Mouse (Mus musculus): ENCODE results near the gene Ilvbl. TPM values are rescaled to one million over a fixed set of nuclear protein-coding genes. Genes with fewer than 3 reads are reported as not detected.
"Not testable (repeated sequence)": the region's sequence is repeated elsewhere in the genome, so short reads cannot be mapped to it uniquely, and the experiment has no call there.

The Ilvbl gene
- 29.8 and 38.0 TPM in 2 replicates for polyA plus RNA-seq (2014; fragmentation: Nextera tagmentation; extraction: Ambion mirVana)

- no peaks in the 10 kb centered on the region for H3K9me3 ChIP-seq (replicated peaks; ENCODE audit: control insufficient read depth, low read length)
- H3K4me1 ChIP-seq (ENCODE audit: control insufficient read depth, insufficient read depth, low read length) = peaks cover 9% of the 10 kb centered on the region; the same call in 1 of the 2 replicates
- H3K27me3 ChIP-seq (ENCODE audit: control insufficient read depth, insufficient read depth, low read length) = no peaks in the 10 kb centered on the region
- ATAC-seq (replicated peaks; ENCODE audit: insufficient number of reproducible peaks, low FRiP score, low TSS enrichment) = peak; percentile 91
- under 1% methylated on average over 51 of the region's 51 CpGs for WGBS (ENCODE audit: insufficient replicate concordance)
- H3K36me3 ChIP-seq (ENCODE audit: control insufficient read depth, insufficient read depth, low read length) = peaks cover 5% of the 10 kb centered on the region
- H3K4me2 ChIP-seq = peak within 1 kb of the TSS; percentile 84
- H3K9ac ChIP-seq (ENCODE audit: low read depth, low read length) = peak within 1 kb of the TSS; percentile 83
- H3K27ac ChIP-seq (ENCODE audit: low read depth, low read length) = peak within 1 kb of the TSS; percentile 87
- H3K4me3 ChIP-seq (ENCODE audit: low read depth, low read length) = peak within 1 kb of the TSS; percentile 74
These were observed at the start of gene Ilvbl for GRCm38 (mm10) chr10:78574250-78575104. Gene Ilvbl, plus strand, starts transcription at chr10:78574346.

- H3K36me3 ChIP-seq (ENCODE audit: control insufficient read depth, insufficient read depth, low read length); H3K27ac ChIP-seq (ENCODE audit: low read depth, low read length); H3K27me3 ChIP-seq (ENCODE audit: control insufficient read depth, insufficient read depth, low read length); H3K9me3 ChIP-seq (replicated peaks; ENCODE audit: control insufficient read depth, low read length); H3K4me2 ChIP-seq; H3K4me1 ChIP-seq (ENCODE audit: control insufficient read depth, insufficient read depth, low read length); H3K4me3 ChIP-seq (ENCODE audit: low read depth, low read length); ATAC-seq (replicated peaks; ENCODE audit: insufficient number of reproducible peaks, low FRiP score, low TSS enrichment); H3K9ac ChIP-seq (ENCODE audit: low read depth, low read length): not testable (repeated sequence)
- WGBS (ENCODE audit: insufficient replicate concordance) = 59% methylated on average over 3 of the region's 3 CpGs
These were observed 49.1 kb upstream of the Ilvbl start for GRCm38 (mm10) chr10:78525071-78525470.

- H3K27ac ChIP-seq (ENCODE audit: low read depth, low read length) = no peak overlapping the region
- H3K4me1 ChIP-seq (ENCODE audit: control insufficient read depth, insufficient read depth, low read length) = no peaks in the 10 kb centered on the region
- WGBS (ENCODE audit: insufficient replicate concordance) = 57% methylated on average over 4 of the region's 4 CpGs
- H3K4me3 ChIP-seq (ENCODE audit: low read depth, low read length) = no peak overlapping the region
- no peaks in the 10 kb centered on the region for H3K9me3 ChIP-seq (replicated peaks; ENCODE audit: control insufficient read depth, low read length)
- no peaks in the 10 kb centered on the region for H3K27me3 ChIP-seq (ENCODE audit: control insufficient read depth, insufficient read depth, low read length)
- ATAC-seq (replicated peaks; ENCODE audit: insufficient number of reproducible peaks, low FRiP score, low TSS enrichment) = no peak
- H3K36me3 ChIP-seq (ENCODE audit: control insufficient read depth, insufficient read depth, low read length) = no peaks in the 10 kb centered on the region
- no peak overlapping the region for H3K4me2 ChIP-seq
- H3K9ac ChIP-seq (ENCODE audit: low read depth, low read length) = no peak overlapping the region
These were observed 48.6 kb upstream of the Ilvbl start for GRCm38 (mm10) chr10:78525511-78525910.

- H3K27ac ChIP-seq (ENCODE audit: low read depth, low read length) = no peak overlapping the region
- no peaks in the 10 kb centered on the region for H3K27me3 ChIP-seq (ENCODE audit: control insufficient read depth, insufficient read depth, low read length)
- no peak overlapping the region for H3K4me3 ChIP-seq (ENCODE audit: low read depth, low read length)
- no peak overlapping the region for H3K4me2 ChIP-seq
- no peaks in the 10 kb centered on the region for H3K36me3 ChIP-seq (ENCODE audit: control insufficient read depth, insufficient read depth, low read length)
- H3K9ac ChIP-seq (ENCODE audit: low read depth, low read length) = no peak overlapping the region
- H3K4me1 ChIP-seq (ENCODE audit: control insufficient read depth, insufficient read depth, low read length) = no peaks in the 10 kb centered on the region
- WGBS (ENCODE audit: insufficient replicate concordance) = 59% methylated on average over 2 of the region's 2 CpGs
- no peaks in the 10 kb centered on the region for H3K9me3 ChIP-seq (replicated peaks; ENCODE audit: control insufficient read depth, low read length)
- ATAC-seq (replicated peaks; ENCODE audit: insufficient number of reproducible peaks, low FRiP score, low TSS enrichment) = no peak
These were observed 33.2 kb upstream of the Ilvbl start for GRCm38 (mm10) chr10:78540943-78541342.

- H3K27me3 ChIP-seq (ENCODE audit: control insufficient read depth, insufficient read depth, low read length) = no peaks in the 10 kb centered on the region
- H3K4me3 ChIP-seq (ENCODE audit: low read depth, low read length) = no peak overlapping the region
- H3K27ac ChIP-seq (ENCODE audit: low read depth, low read length) = no peak overlapping the region
- H3K9me3 ChIP-seq (replicated peaks; ENCODE audit: control insufficient read depth, low read length) = no peaks in the 10 kb centered on the region
- H3K36me3 ChIP-seq (ENCODE audit: control insufficient read depth, insufficient read depth, low read length) = no peaks in the 10 kb centered on the region
- no peaks in the 10 kb centered on the region for H3K4me1 ChIP-seq (ENCODE audit: control insufficient read depth, insufficient read depth, low read length)
- 78% methylated on average over 1 of the region's 1 CpGs for WGBS (ENCODE audit: insufficient replicate concordance)
- no peak overlapping the region for H3K4me2 ChIP-seq
- no peak for ATAC-seq (replicated peaks; ENCODE audit: insufficient number of reproducible peaks, low FRiP score, low TSS enrichment)
- no peak overlapping the region for H3K9ac ChIP-seq (ENCODE audit: low read depth, low read length)
These were observed 9.1 kb upstream of the Ilvbl start for GRCm38 (mm10) chr10:78565070-78565469.

GRCm38 (mm10) chr10:78569191-78569590 lies 5.0 kb upstream of the Ilvbl start:
- ATAC-seq (replicated peaks; ENCODE audit: insufficient number of reproducible peaks, low FRiP score, low TSS enrichment) = no peak
- Histone ChIP-seq H3K9me3 (replicated peaks; ENCODE audit: control insufficient read depth, low read length) (no peaks in the 10 kb centered on the region), H3K27me3 (ENCODE audit: control insufficient read depth, insufficient read depth, low read length) (no peaks in the 10 kb centered on the region), H3K27ac (ENCODE audit: low read depth, low read length) (no peak overlapping the region), H3K9ac (ENCODE audit: low read depth, low read length) (no peak overlapping the region), H3K4me3 (ENCODE audit: low read depth, low read length) (no peak overlapping the region), H3K4me2 (no peak overlapping the region), H3K36me3 (ENCODE audit: control insufficient read depth, insufficient read depth, low read length) (no peaks in the 10 kb centered on the region), H3K4me1 (ENCODE audit: control insufficient read depth, insufficient read depth, low read length) (no peaks in the 10 kb centered on the region)
- 76% methylated on average over 3 of the region's 3 CpGs for WGBS (ENCODE audit: insufficient replicate concordance)

- Histone ChIP-seq H3K27ac (ENCODE audit: low read depth, low read length) (no peak overlapping the region), H3K27me3 (ENCODE audit: control insufficient read depth, insufficient read depth, low read length) (no peaks in the 10 kb centered on the region), H3K4me1 (ENCODE audit: control insufficient read depth, insufficient read depth, low read length) (no peaks in the 10 kb centered on the region), H3K9me3 (replicated peaks; ENCODE audit: control insufficient read depth, low read length) (no peaks in the 10 kb centered on the region), H3K4me3 (ENCODE audit: low read depth, low read length) (no peak overlapping the region), H3K36me3 (ENCODE audit: control insufficient read depth, insufficient read depth, low read length) (no peaks in the 10 kb centered on the region), H3K9ac (ENCODE audit: low read depth, low read length) (no peak overlapping the region), H3K4me2 (no peak overlapping the region)
- 45% methylated on average over 3 of the region's 3 CpGs for WGBS (ENCODE audit: insufficient replicate concordance)
- ATAC-seq (replicated peaks; ENCODE audit: insufficient number of reproducible peaks, low FRiP score, low TSS enrichment) = no peak
These were observed 4.5 kb upstream of the Ilvbl start for GRCm38 (mm10) chr10:78569686-78570085.

- ATAC-seq (replicated peaks; ENCODE audit: insufficient number of reproducible peaks, low FRiP score, low TSS enrichment) = no peak
These were observed 3.7 kb upstream of the Ilvbl start for GRCm38 (mm10) chr10:78570416-78570815.

GRCm38 (mm10) chr10:78570897-78571296 lies 3.2 kb upstream of the Ilvbl start:
- ATAC-seq (replicated peaks; ENCODE audit: insufficient number of reproducible peaks, low FRiP score, low TSS enrichment) = no peak
- H3K27me3 ChIP-seq (ENCODE audit: control insufficient read depth, insufficient read depth, low read length) = no peaks in the 10 kb centered on the region
- no peak overlapping the region for H3K9ac ChIP-seq (ENCODE audit: low read depth, low read length)
- peaks cover 7% of the 10 kb centered on the region; the same call in 1 of the 2 replicates for H3K4me1 ChIP-seq (ENCODE audit: control insufficient read depth, insufficient read depth, low read length)
- 52% methylated on average over 2 of the region's 2 CpGs for WGBS (ENCODE audit: insufficient replicate concordance)
- H3K4me2 ChIP-seq = no peak overlapping the region
- no peaks in the 10 kb centered on the region for H3K9me3 ChIP-seq (replicated peaks; ENCODE audit: control insufficient read depth, low read length)
- H3K27ac ChIP-seq (ENCODE audit: low read depth, low read length) = no peak overlapping the region
- H3K4me3 ChIP-seq (ENCODE audit: low read depth, low read length) = no peak overlapping the region
- no peaks in the 10 kb centered on the region for H3K36me3 ChIP-seq (ENCODE audit: control insufficient read depth, insufficient read depth, low read length)

More at GRCm38 (mm10) chr10:78570416-78570815, 3.7 kb upstream of the Ilvbl start:
- no peak overlapping the region for H3K4me2 ChIP-seq
- no peaks in the 10 kb centered on the region for H3K36me3 ChIP-seq (ENCODE audit: control insufficient read depth, insufficient read depth, low read length)
- H3K27me3 ChIP-seq (ENCODE audit: control insufficient read depth, insufficient read depth, low read length) = no peaks in the 10 kb centered on the region
- no peak overlapping the region for H3K9ac ChIP-seq (ENCODE audit: low read depth, low read length)
- WGBS (ENCODE audit: insufficient replicate concordance) = 64% methylated on average over 6 of the region's 6 CpGs
- H3K4me1 ChIP-seq (ENCODE audit: control insufficient read depth, insufficient read depth, low read length) = peaks cover 2% of the 10 kb centered on the region; the same call in 1 of the 2 replicates
- no peaks in the 10 kb centered on the region for H3K9me3 ChIP-seq (replicated peaks; ENCODE audit: control insufficient read depth, low read length)
- no peak overlapping the region for H3K4me3 ChIP-seq (ENCODE audit: low read depth, low read length)
- no peak overlapping the region for H3K27ac ChIP-seq (ENCODE audit: low read depth, low read length)
